Mouse (Mus musculus) neural tube, embryonic 10.5 days (tissue): ENCODE results near the gene Ppp1r2.
"Not testable (repeated sequence)": the region's sequence is repeated elsewhere in the genome, so short reads cannot be mapped to it uniquely, and the experiment has no call there.

Source experiments
- DNase-seq: peaks from one replicate; pipeline ENCODE4 v3.0.0-alpha.2; 2017; ENCODE audit warnings: low spot score; ENCODE audit errors: extremely low spot score

Ppp1r2 gene

GRCm38 (mm10) chr16:31274674-31275460 lies at the start of gene Ppp1r2:
Gene Ppp1r2 (minus strand): TSS chr16:31275277.
- DNase-seq: peak; percentile 96

GRCm38 (mm10) chr16:31321501-31321900 lies 46.4 kb upstream of the Ppp1r2 start:
- no peak for DNase-seq

GRCm38 (mm10) chr16:31320954-31321353 lies 45.9 kb upstream of the Ppp1r2 start:
- DNase-seq: no peak

GRCm38 (mm10) chr16:31319723-31320122 lies 44.6 kb upstream of the Ppp1r2 start:
- DNase-seq: not testable (repeated sequence)

- no peak for DNase-seq
These were observed 44.2 kb upstream of the Ppp1r2 start for GRCm38 (mm10) chr16:31319316-31319715.

GRCm38 (mm10) chr16:31318418-31318817 lies 43.3 kb upstream of the Ppp1r2 start:
- no peak for DNase-seq

- not testable (repeated sequence) for DNase-seq
These were observed 41.4 kb upstream of the Ppp1r2 start for GRCm38 (mm10) chr16:31316246-31317143.

- DNase-seq: no peak
These were observed 40.2 kb upstream of the Ppp1r2 start for GRCm38 (mm10) chr16:31315294-31315693.

- DNase-seq: no peak
These were observed 39.6 kb upstream of the Ppp1r2 start, which contains the start of gene Apod for GRCm38 (mm10) chr16:31314497-31315233. Gene Apod (minus strand): TSS chr16:31314808.

- DNase-seq: no peak
These were observed 38.5 kb upstream of the Ppp1r2 start for GRCm38 (mm10) chr16:31313611-31314010.

- no peak for DNase-seq
These were observed 37.2 kb upstream of the Ppp1r2 start for GRCm38 (mm10) chr16:31312296-31312695.

GRCm38 (mm10) chr16:31305199-31305919 lies 30.3 kb upstream of the Ppp1r2 start:
- DNase-seq: no peak

GRCm38 (mm10) chr16:31303276-31303675 lies 28.2 kb upstream of the Ppp1r2 start:
- DNase-seq: no peak

GRCm38 (mm10) chr16:31300883-31301532 lies 25.9 kb upstream of the Ppp1r2 start:
- DNase-seq: no peak

GRCm38 (mm10) chr16:31300467-31300866 lies 25.4 kb upstream of the Ppp1r2 start:
- DNase-seq: no peak

- peak; percentile 38 for DNase-seq
These were observed 24.9 kb upstream of the Ppp1r2 start for GRCm38 (mm10) chr16:31299960-31300353.

- no peak for DNase-seq
These were observed 24.3 kb upstream of the Ppp1r2 start for GRCm38 (mm10) chr16:31299164-31299959.

GRCm38 (mm10) chr16:31297113-31297512 lies 22.0 kb upstream of the Ppp1r2 start:
- DNase-seq: no peak

- no peak for DNase-seq
These were observed 18.7 kb upstream of the Ppp1r2 start for GRCm38 (mm10) chr16:31293761-31294160.
